Mouse (Mus musculus) limb, embryonic 11.5 days (tissue): ENCODE results near the gene Olfr1028. TPM values are rescaled to one million over a fixed set of nuclear protein-coding genes. Genes with fewer than 3 reads are reported as not detected.

Experiments used
- ATAC-seq: fragments of 200-750 bp; cut with Nextera tagmentation; 2 replicates; pipeline ENCODE4 v1.8.0; 2017; ENCODE audit warnings: low read depth; ENCODE audit not compliant: insufficient number of reproducible peaks, low FRiP score, low TSS enrichment
- DNase-seq: peaks from one replicate; pipeline ENCODE4 v3.0.0-alpha.2; 2015; ENCODE audit warnings: low spot score
- H3K27ac ChIP-seq: fragments of 300-500 bp; sonication (generic); replicated peaks from 2 replicates; pipeline ENCODE4 v1.5.1; 2014; ENCODE audit warnings: low read depth, mild to moderate bottlenecking, low read length
- H3K27me3 ChIP-seq: fragments of 300-500 bp; sonication (generic); 2 replicates; pipeline ENCODE4 v1.6.1; 2014; ENCODE audit warnings: mild to moderate bottlenecking, low read length, mixed read lengths; ENCODE audit not compliant: control insufficient read depth, insufficient read depth
- H3K36me3 ChIP-seq: fragments of 300-500 bp; sonication (generic); 2 replicates; pipeline ENCODE4 v1.6.1; 2014; ENCODE audit warnings: mild to moderate bottlenecking, low read length, moderate library complexity, mixed read lengths; ENCODE audit not compliant: control insufficient read depth, insufficient read depth
- H3K4me1 ChIP-seq: fragments of 300-500 bp; sonication (generic); 2 replicates; pipeline ENCODE4 v1.6.1; 2014; ENCODE audit warnings: low read length, mixed read lengths; ENCODE audit not compliant: control insufficient read depth, insufficient read depth
- H3K4me2 ChIP-seq: fragments of 300-500 bp; sonication (generic); 2 replicates; pipeline ENCODE4 v1.6.1; 2014; ENCODE audit warnings: low read depth, mild to moderate bottlenecking, moderate library complexity; ENCODE audit not compliant: severe bottlenecking
- H3K4me3 ChIP-seq: fragments of 300-500 bp; sonication (generic); 2 replicates; pipeline ENCODE4 v1.5.1; 2014; ENCODE audit warnings: low read depth, low read length
- H3K9ac ChIP-seq: fragments of 300-500 bp; sonication (generic); 2 replicates; pipeline ENCODE4 v1.6.1; 2014; ENCODE audit warnings: mild to moderate bottlenecking, low read length
- H3K9me3 ChIP-seq: fragments of 300-500 bp; sonication (generic); 2 replicates; pipeline ENCODE4 v1.6.1; 2016; ENCODE audit warnings: low read length; ENCODE audit not compliant: control insufficient read depth
- WGBS: fragments of 180-500 bp; shearing (Covaris S2); extraction: QIAGEN DNeasy Blood & Tissue Kit; methylation state at CpG from one replicate; pipeline ENCODE4 v1.1.7; 2014; 5-methylcytosine and 5-hydroxymethylcytosine counted together
- polyA plus RNA-seq: library from polyadenylated mRNA; unstranded; fragments of >200 nt; fragmentation: Nextera tagmentation; extraction: Ambion mirVana; gene quantifications from 2 replicates; pipeline ENCODE4 v1.2.1, GENCODE M21; 2014

Olfr1028 gene
- not detected in 2 replicates for polyA plus RNA-seq

- DNase-seq = no peak
- WGBS = 80% methylated on average over 1 of the region's 1 CpGs
Measured at GRCm38 (mm10) chr2:85950137-85950536, at the start of gene Olfr1028. Gene Olfr1028, plus strand, starts transcription at chr2:85950437.

GRCm38 (mm10) chr2:85904952-85905351, 45.3 kb upstream of the Olfr1028 start, which contains the start of gene Olfr1024:
Gene Olfr1024, minus strand, starts transcription at chr2:85905052.
- ATAC-seq (no peak), DNase-seq (no peak)
- Histone ChIP-seq H3K27ac (no peak within 1 kb of the TSS), H3K9me3 (no peaks in the 10 kb centered on the region), H3K4me3 (no peak within 1 kb of the TSS), H3K36me3 (no peaks in the 10 kb centered on the region), H3K9ac (no peak within 1 kb of the TSS), H3K27me3 (no peaks in the 10 kb centered on the region), H3K4me1 (no peaks in the 10 kb centered on the region), H3K4me2 (no peak within 1 kb of the TSS)
- 87% methylated on average over 3 of the region's 3 CpGs for WGBS

More at GRCm38 (mm10) chr2:85950137-85950536, at the start of gene Olfr1028:
- Histone ChIP-seq H3K4me1 (no peaks in the 10 kb centered on the region), H3K9me3 (no peaks in the 10 kb centered on the region), H3K4me2 (no peak within 1 kb of the TSS), H3K27ac (no peak within 1 kb of the TSS), H3K36me3 (no peaks in the 10 kb centered on the region), H3K4me3 (no peak within 1 kb of the TSS), H3K27me3 (no peaks in the 10 kb centered on the region), H3K9ac (no peak within 1 kb of the TSS)
- no peak for ATAC-seq

GRCm38 (mm10) chr2:85913197-85913596, 37.0 kb upstream of the Olfr1028 start:
- no peak overlapping the region for H3K4me2 ChIP-seq
- no peaks in the 10 kb centered on the region for H3K27me3 ChIP-seq
- H3K36me3 ChIP-seq = no peaks in the 10 kb centered on the region
- H3K4me1 ChIP-seq = no peaks in the 10 kb centered on the region
- no peak for ATAC-seq
- DNase-seq = no peak
- no peaks in the 10 kb centered on the region for H3K9me3 ChIP-seq
- H3K27ac ChIP-seq = no peak overlapping the region
- no peak overlapping the region for H3K9ac ChIP-seq
- H3K4me3 ChIP-seq = no peak overlapping the region

- Histone ChIP-seq H3K27ac (no peak within 1 kb of the TSS), H3K27me3 (no peaks in the 10 kb centered on the region), H3K4me2 (no peak within 1 kb of the TSS), H3K4me1 (no peaks in the 10 kb centered on the region), H3K9me3 (no peaks in the 10 kb centered on the region), H3K9ac (no peak within 1 kb of the TSS), H3K4me3 (no peak within 1 kb of the TSS), H3K36me3 (no peaks in the 10 kb centered on the region)
- DNase-seq (no peak), ATAC-seq (no peak)
- 49% methylated on average over 1 of the region's 1 CpGs for WGBS
Measured at GRCm38 (mm10) chr2:85914893-85915292, 35.3 kb upstream of the Olfr1028 start, which contains the start of gene Olfr1025-ps1. Gene Olfr1025-ps1, plus strand, starts transcription at chr2:85915193.

GRCm38 (mm10) chr2:85921258-85921657, 29.0 kb upstream of the Olfr1028 start, which contains the start of gene Olfr1026:
Gene Olfr1026, plus strand, starts transcription at chr2:85921558.
- WGBS = 90% methylated on average over 3 of the region's 3 CpGs
- H3K9me3 ChIP-seq = no peaks in the 10 kb centered on the region
- no peaks in the 10 kb centered on the region for H3K4me1 ChIP-seq
- no peaks in the 10 kb centered on the region for H3K36me3 ChIP-seq
- no peaks in the 10 kb centered on the region for H3K27me3 ChIP-seq
- H3K9ac ChIP-seq = no peak within 1 kb of the TSS
- no peak within 1 kb of the TSS for H3K4me3 ChIP-seq
- DNase-seq (no peak), ATAC-seq (no peak)
- no peak within 1 kb of the TSS for H3K27ac ChIP-seq
- no peak within 1 kb of the TSS for H3K4me2 ChIP-seq

GRCm38 (mm10) chr2:85973595-85973994, 23.4 kb downstream of the Olfr1028 start, which contains the start of gene Olfr1029:
Gene Olfr1029, plus strand, starts transcription at chr2:85973895.
- Histone ChIP-seq H3K36me3 (no peaks in the 10 kb centered on the region), H3K9ac (no peak within 1 kb of the TSS), H3K9me3 (no peaks in the 10 kb centered on the region), H3K27ac (no peak within 1 kb of the TSS), H3K27me3 (no peaks in the 10 kb centered on the region), H3K4me3 (no peak within 1 kb of the TSS), H3K4me2 (no peak within 1 kb of the TSS), H3K4me1 (no peaks in the 10 kb centered on the region)
- ATAC-seq (no peak), DNase-seq (no peak)
- WGBS = 89% methylated on average over 2 of the region's 2 CpGs

GRCm38 (mm10) chr2:85978976-85979375, 28.7 kb downstream of the Olfr1028 start, which contains the start of gene Olfr1030:
Gene Olfr1030, plus strand, starts transcription at chr2:85979276.
- Histone ChIP-seq H3K4me1 (no peaks in the 10 kb centered on the region), H3K9me3 (no peaks in the 10 kb centered on the region), H3K9ac (no peak within 1 kb of the TSS), H3K36me3 (no peaks in the 10 kb centered on the region), H3K4me3 (no peak within 1 kb of the TSS), H3K4me2 (no peak within 1 kb of the TSS), H3K27ac (no peak within 1 kb of the TSS), H3K27me3 (no peaks in the 10 kb centered on the region)
- no peak for ATAC-seq
- no peak for DNase-seq
- 76% methylated on average over 1 of the region's 1 CpGs for WGBS

GRCm38 (mm10) chr2:85990004-85990403, 39.8 kb downstream of the Olfr1028 start, which contains the start of gene Olfr1031:
Gene Olfr1031, plus strand, starts transcription at chr2:85990304.
- WGBS = 62% methylated on average over 3 of the region's 3 CpGs
- no peak within 1 kb of the TSS for H3K4me2 ChIP-seq
- DNase-seq = no peak
- no peaks in the 10 kb centered on the region for H3K36me3 ChIP-seq
- no peak within 1 kb of the TSS for H3K4me3 ChIP-seq
- H3K27ac ChIP-seq = no peak within 1 kb of the TSS
- no peak for ATAC-seq
- no peaks in the 10 kb centered on the region for H3K9me3 ChIP-seq
- H3K4me1 ChIP-seq = no peaks in the 10 kb centered on the region
- no peak within 1 kb of the TSS for H3K9ac ChIP-seq
- H3K27me3 ChIP-seq = no peaks in the 10 kb centered on the region
